Mouse (Mus musculus) megakaryocyte, embryonic 14.5 days (primary cell): ENCODE measurements around the gene Dgcr6.

ENCODE experiments used
- FLI1 ChIP-seq: IDR thresholded peaks from 2 replicates; pipeline ENCODE4 v1.6.1; 2012; ENCODE audit warnings: low read length, inconsistent platforms, mixed read lengths
- GATA1 ChIP-seq: IDR thresholded peaks from 3 replicates; pipeline ENCODE4 v1.6.1; 2012; ENCODE audit warnings: mixed read lengths, low read length, inconsistent platforms, borderline replicate concordance

- no peak for TF ChIP-seq GATA1
- TF ChIP-seq FLI1 = no peak
Measured at GRCm38 (mm10) chr16:18103808-18104207, 51.1 kb downstream of the Dgcr6 start.
